Mouse (Mus musculus) C2C12 (cell line): Measurements from ENCODE around the gene Vmn1r210.
"Not testable (repeated sequence)": the region's sequence is repeated elsewhere in the genome, so short reads cannot be mapped to it uniquely, and the experiment has no call there.

Experiments used
- MYOG ChIP-seq: IDR thresholded peaks from one replicate; pipeline ENCODE4 v1.6.1; 2011; ENCODE audit not compliant: control insufficient read depth, insufficient read length; ENCODE audit errors: extremely low read depth
- USF1 ChIP-seq: IDR thresholded peaks from one replicate; pipeline ENCODE4 v1.6.1; 2011; ENCODE audit warnings: low read depth, mild to moderate bottlenecking, control low read depth, moderate library complexity

DNA sequence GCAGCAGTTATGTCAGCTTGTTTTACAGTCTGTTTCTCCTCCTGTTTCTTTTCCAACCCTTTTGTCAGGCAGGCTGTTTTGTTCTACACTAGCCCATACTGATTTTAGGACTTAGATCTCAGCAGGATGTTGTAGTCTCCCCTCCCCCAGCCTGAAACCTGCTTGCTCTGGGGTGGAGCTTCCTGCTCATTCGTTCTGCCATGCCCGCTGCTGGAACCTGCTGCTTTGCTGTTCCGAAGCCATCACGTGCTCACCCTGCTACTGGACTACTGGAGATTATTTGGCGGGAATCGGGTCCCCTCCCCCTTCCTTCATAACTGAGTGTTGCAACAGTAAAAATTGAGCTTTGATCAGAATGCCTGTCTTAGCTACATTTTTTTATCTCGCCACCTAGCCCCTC is 1.8 kb downstream of the Vmn1r210 start:
- TF ChIP-seq USF1, result peak; percentile 10
- TF ChIP-seq MYOG, result not testable (repeated sequence)
